Mouse (Mus musculus): ENCODE data around the gene Kcnq1. TPM values are rescaled to one million over a fixed set of nuclear protein-coding genes. Genes with fewer than 3 reads are reported as not detected.

Gene Kcnq1
- polyA plus RNA-seq, 1 experiment = not detected

DNA sequence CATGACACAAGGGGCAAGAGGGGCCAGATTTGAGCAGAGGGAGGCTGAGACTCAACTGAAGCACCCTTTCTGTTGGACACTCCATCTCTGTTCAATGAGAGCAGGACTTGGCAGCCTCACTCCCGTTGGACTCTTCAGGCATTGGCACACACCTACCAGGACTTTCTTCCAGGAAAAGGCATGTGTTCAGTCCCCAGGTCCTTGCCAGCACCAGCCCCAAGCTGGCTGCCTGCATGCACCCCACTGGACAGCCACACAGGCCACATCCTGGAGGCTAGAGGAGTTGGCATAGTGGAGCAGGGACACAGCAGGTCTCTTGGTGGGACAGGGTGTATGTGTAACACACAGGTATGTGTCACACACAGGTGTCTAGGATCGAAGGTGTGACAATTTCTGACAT is 341.0 kb downstream of the Kcnq1 start:
- Histone ChIP-seq H3K27me3 (replicated peaks) (peaks cover 83% of the 10 kb centered on the region), H3K9me3 (no peaks in the 10 kb centered on the region), H3K4me3 (replicated peaks) (no peak overlapping the region), H3K36me3 (replicated peaks; ENCODE audit: low read length) (no peaks in the 10 kb centered on the region), H3K4me1 (peaks cover 6% of the 10 kb centered on the region)
- TF ChIP-seq FLI1 (IDR thresholded peaks at IDR 0.05; ENCODE audit: low read length) (no peak), GATA1 (IDR thresholded peaks at IDR 0.05; ENCODE audit: borderline replicate concordance, low read length) (no peak)

DNA sequence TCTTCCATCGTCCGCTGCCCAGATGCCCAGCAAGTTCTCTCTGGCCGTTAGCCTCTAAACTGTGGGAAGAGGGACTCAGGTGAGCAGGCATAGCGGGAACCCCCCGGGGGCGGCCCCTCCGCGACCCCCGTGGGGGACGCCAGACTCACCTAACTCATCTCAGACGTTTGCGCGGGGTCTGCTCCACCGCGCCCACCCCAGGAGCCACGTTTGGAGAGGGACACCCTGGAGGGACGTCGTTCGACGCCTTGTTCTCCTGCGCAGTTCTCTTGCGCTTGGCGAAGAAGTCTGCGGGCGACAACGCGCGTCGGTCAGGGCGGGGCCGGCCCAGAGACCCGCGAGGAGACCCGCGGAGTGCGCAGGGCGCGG is 352.8 kb downstream of the Kcnq1 start:
- Histone ChIP-seq H3K27me3 (replicated peaks) (peaks cover 93% of the 10 kb centered on the region), H3K36me3 (replicated peaks; ENCODE audit: low read length) (no peaks in the 10 kb centered on the region), H3K4me3 (replicated peaks) (no peak overlapping the region), H3K4me1 (peaks cover 18% of the 10 kb centered on the region), H3K9me3 (peaks cover 45% of the 10 kb centered on the region)
- TF ChIP-seq GATA1 (IDR thresholded peaks at IDR 0.05; ENCODE audit: borderline replicate concordance, low read length) (no peak), FLI1 (IDR thresholded peaks at IDR 0.05; ENCODE audit: low read length) (no peak)

DNA sequence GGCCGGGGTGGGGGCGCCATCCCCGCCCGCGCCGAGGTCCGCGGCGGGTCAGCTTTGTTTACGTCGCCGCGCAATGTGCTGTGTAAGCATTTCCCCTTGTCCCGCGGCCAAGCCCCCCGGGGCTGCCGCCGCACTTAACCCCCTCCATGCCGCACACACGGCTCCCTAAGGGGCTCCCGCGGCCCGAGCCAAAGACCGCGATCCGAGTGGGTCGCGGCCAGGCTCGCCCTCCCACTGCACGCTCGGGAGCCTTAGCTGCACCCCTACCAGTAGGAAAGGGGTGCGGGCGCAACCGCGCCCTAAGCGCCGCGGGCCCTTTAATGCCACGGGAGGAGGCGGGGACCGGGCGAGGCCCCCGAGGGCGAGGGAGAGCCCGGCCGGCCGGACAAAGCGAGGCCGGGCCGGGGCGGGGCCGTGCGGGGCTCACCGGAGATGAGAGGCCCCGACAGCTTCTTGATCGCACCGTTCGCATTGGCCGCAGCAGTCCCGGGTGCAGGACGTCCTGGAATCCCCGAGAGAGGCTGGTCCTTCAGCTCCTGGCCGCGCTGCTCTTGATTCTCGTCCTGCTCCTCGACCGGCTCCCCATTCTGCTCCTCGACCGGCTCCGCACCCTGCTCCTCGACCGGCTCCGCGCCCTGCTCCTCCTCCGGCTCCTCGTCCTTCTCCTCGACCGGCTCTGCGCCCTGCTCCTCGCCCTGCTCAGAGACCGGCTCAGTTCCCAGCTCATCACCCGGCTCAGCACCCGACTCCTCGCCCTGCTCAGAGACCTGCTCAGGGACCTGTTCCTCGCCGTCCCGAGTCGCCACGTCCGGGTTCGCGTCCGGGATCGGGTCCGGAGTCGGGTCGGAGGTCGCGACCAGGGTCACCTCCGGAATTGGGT is 353.4 kb downstream of the Kcnq1 start:
- TF ChIP-seq FLI1 (IDR thresholded peaks at IDR 0.05; ENCODE audit: low read length) (no peak), GATA1 (IDR thresholded peaks at IDR 0.05; ENCODE audit: borderline replicate concordance, low read length) (no peak)
- Histone ChIP-seq H3K27me3 (replicated peaks) (peaks cover 94% of the 10 kb centered on the region), H3K4me3 (replicated peaks) (peak overlapping the region; percentile 78), H3K36me3 (replicated peaks; ENCODE audit: low read length) (no peaks in the 10 kb centered on the region), H3K4me1 (peaks cover 19% of the 10 kb centered on the region), H3K9me3 (peaks cover 41% of the 10 kb centered on the region)

DNA sequence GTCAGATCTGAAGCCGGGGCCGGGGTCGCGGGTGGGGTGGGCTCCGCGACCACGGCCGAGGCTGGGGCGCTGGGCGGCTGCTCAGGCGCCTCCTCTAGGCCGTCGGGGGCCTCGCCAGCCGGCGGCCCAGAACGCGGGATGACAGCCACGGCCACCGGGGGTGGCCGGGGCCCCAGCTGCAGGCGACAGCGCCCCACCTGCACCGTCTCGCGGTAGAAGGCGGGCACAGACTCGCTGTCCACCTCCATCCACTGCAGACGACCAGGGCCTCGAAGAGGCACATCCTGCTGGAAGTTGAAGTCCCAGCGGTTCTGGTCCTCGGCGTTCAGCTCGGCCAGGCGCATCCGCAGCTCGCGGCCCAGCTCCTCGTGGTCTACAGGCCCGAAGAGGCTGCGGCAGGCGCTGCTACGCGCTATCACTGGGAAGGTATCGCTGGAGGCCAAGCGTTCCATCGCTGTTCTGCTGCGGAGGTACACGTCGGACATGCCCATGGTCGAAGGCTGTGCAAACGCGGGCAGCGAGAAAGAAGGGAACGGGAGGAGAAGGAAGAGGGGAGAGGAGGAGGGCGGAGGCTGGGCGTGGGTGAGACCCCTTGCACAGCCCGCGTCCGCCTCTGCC is 354.2 kb downstream of the Kcnq1 start:
- Histone ChIP-seq H3K4me3 (replicated peaks) (peak overlapping the region; percentile 91), H3K36me3 (replicated peaks; ENCODE audit: low read length) (no peaks in the 10 kb centered on the region), H3K27me3 (replicated peaks) (peaks cover 97% of the 10 kb centered on the region), H3K4me1 (peaks cover 26% of the 10 kb centered on the region), H3K9me3 (peaks cover 41% of the 10 kb centered on the region)
- TF ChIP-seq FLI1 (IDR thresholded peaks at IDR 0.05; ENCODE audit: low read length) = no peak
- TF ChIP-seq GATA1 (IDR thresholded peaks at IDR 0.05; ENCODE audit: borderline replicate concordance, low read length) = no peak

DNA sequence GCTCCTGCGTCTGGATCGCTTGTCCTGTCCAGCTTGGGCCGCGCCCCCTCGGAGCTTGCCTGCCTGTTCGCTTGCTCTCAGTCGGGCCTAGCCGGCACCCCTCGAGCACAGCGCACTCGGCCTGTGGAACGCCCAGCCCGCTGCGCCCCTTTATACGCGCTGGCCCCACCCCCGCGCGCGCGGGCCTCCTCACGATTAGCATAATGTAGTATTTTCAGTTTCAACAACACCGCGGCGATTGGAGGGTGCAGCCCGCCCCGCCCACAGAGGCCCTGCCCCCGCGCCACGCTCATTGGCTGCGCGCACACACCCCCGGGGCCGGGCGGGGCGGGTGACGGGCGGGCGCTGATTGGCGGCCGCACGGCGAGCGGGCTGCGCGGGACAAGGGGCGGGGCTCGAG is 354.7 kb downstream of the Kcnq1 start, which contains the start of gene Cdkn1c:
Gene Cdkn1c (minus strand): TSS at position 177 of the 400 bp plus-strand sequence.
- H3K4me3 ChIP-seq (replicated peaks) = peak within 1 kb of the TSS; percentile 91
- H3K27me3 ChIP-seq (replicated peaks) = peaks cover 97% of the 10 kb centered on the region
- TF ChIP-seq FLI1 (IDR thresholded peaks at IDR 0.05; ENCODE audit: low read length) (no peak), GATA1 (IDR thresholded peaks at IDR 0.05; ENCODE audit: borderline replicate concordance, low read length) (no peak)
- peaks cover 41% of the 10 kb centered on the region for H3K9me3 ChIP-seq
- no peaks in the 10 kb centered on the region for H3K36me3 ChIP-seq (replicated peaks; ENCODE audit: low read length)
- H3K4me1 ChIP-seq = peaks cover 26% of the 10 kb centered on the region

DNA sequence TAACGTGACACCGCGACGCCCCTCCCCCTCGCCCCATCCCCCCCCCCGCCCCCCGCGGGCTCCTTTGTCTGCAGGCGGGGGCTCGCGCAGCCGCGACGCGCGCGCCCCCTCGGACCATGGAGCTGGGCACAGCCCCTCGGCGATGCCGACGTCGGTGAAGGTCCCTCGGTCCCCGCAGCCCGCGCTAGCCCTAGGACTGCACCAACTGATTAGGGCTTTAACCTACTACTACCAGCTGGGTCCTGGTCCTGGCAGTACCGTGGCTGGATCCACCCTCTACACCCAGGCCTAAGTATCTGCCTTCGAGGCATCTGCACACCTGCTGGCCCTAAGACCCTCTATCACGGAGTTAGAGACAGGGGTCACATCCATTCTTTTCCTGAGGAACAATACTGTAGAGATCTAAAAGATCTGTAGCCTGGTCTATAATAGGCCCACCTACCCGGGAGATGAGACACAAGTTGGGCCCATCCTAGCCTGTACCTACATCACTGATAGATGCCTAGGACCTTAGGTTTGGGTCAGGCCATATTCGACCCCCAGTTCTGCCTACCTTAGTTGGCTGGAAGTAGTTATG is 355.2 kb downstream of the Kcnq1 start:
- Histone ChIP-seq H3K4me3 (replicated peaks) (peak overlapping the region; percentile 91), H3K4me1 (peaks cover 26% of the 10 kb centered on the region), H3K27me3 (replicated peaks) (peaks cover 97% of the 10 kb centered on the region), H3K9me3 (peaks cover 41% of the 10 kb centered on the region), H3K36me3 (replicated peaks; ENCODE audit: low read length) (no peaks in the 10 kb centered on the region)
- TF ChIP-seq GATA1 (IDR thresholded peaks at IDR 0.05; ENCODE audit: borderline replicate concordance, low read length) (no peak), FLI1 (IDR thresholded peaks at IDR 0.05; ENCODE audit: low read length) (no peak)

DNA sequence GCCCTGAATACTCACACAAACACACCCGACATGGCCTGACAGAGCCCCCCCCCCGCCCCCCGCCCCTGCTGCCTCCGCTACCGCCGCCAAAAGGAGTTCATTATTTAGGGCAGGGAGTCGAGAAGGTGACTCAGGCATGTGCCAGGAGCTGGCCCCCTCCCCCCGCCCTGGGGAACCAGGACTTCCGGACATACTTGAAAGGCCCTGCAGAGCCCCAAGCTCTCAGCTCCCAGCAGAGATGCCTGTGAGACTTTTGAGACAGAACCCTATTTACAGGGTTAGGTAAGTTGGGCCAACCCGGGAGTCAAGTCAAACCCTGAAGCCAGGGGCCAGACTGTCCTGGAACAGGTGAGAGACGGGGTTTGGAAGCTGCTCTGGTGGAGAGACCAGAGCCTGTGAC is 355.8 kb downstream of the Kcnq1 start:
- Histone ChIP-seq H3K9me3 (peaks cover 41% of the 10 kb centered on the region), H3K27me3 (replicated peaks) (peaks cover 97% of the 10 kb centered on the region), H3K4me1 (peaks cover 26% of the 10 kb centered on the region), H3K4me3 (replicated peaks) (no peak overlapping the region), H3K36me3 (replicated peaks; ENCODE audit: low read length) (no peaks in the 10 kb centered on the region)
- TF ChIP-seq FLI1 (IDR thresholded peaks at IDR 0.05; ENCODE audit: low read length) (no peak), GATA1 (IDR thresholded peaks at IDR 0.05; ENCODE audit: borderline replicate concordance, low read length) (no peak)

DNA sequence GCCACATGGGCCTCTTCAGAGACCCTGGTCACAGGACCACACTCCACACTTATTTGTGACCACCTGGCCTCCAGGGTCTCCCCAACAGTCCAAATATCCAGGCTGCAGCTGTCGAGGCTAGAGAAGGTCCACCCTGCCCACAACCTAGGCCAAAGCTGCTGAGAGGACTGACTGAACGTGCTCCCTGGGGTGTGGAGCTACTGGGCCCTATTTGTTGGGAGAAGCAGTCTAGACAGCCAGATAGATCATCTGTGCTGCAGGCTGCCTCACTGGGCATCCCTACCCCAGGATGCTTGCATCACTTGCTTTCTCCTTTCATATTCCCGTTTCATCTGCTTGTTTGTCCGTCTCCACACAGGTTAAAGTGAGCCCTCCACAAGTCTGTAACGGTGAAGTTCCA is 356.4 kb downstream of the Kcnq1 start:
- H3K27me3 ChIP-seq (replicated peaks) = peaks cover 96% of the 10 kb centered on the region
- H3K4me1 ChIP-seq = peaks cover 26% of the 10 kb centered on the region
- no peaks in the 10 kb centered on the region for H3K36me3 ChIP-seq (replicated peaks; ENCODE audit: low read length)
- H3K4me3 ChIP-seq (replicated peaks) = no peak overlapping the region
- no peak for TF ChIP-seq FLI1 (IDR thresholded peaks at IDR 0.05; ENCODE audit: low read length)
- TF ChIP-seq GATA1 (IDR thresholded peaks at IDR 0.05; ENCODE audit: borderline replicate concordance, low read length) = no peak
- H3K9me3 ChIP-seq = peaks cover 41% of the 10 kb centered on the region

DNA sequence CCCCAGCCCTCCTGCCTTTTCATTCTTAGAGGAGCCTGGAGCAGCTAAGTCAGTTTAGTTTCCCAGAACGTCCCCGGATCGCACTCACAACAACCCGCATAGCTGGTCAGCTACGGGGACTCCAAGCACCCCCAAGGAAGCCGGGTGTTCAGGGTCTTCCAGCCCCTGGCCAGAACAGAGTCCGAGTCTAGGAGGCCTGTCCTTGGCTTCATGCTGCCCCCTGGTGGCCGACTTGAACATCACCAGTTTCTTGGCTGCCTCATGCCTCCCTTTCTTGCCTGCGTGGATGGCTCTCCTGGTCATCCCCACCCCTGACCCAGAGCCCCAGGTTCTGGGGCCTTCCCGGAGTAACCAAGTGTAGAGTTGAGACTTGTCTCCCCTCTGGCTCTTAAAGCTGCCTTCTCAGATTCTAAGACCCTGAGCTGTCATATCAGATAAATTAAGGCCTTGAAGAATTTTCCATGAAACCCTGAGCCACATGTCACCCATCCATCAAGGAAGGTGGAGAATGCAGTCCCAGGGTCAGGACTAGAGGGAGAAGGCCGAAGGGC is 357.8 kb downstream of the Kcnq1 start:
- peaks cover 97% of the 10 kb centered on the region for H3K27me3 ChIP-seq (replicated peaks)
- no peaks in the 10 kb centered on the region for H3K36me3 ChIP-seq (replicated peaks; ENCODE audit: low read length)
- peaks cover 26% of the 10 kb centered on the region for H3K4me1 ChIP-seq
- H3K4me3 ChIP-seq (replicated peaks) = no peak overlapping the region
- peaks cover 38% of the 10 kb centered on the region for H3K9me3 ChIP-seq
- TF ChIP-seq FLI1 (IDR thresholded peaks at IDR 0.05; ENCODE audit: low read length) (no peak), GATA1 (IDR thresholded peaks at IDR 0.05; ENCODE audit: borderline replicate concordance, low read length) (no peak)
